Mouse (Mus musculus) thymus, postnatal 10 days (tissue): ENCODE measurements around the gene Sfta2.
A peak's percentile ranks its signal among the peaks of the same experiment; 100 is the strongest.

Source experiments
- DNase-seq, 2 experiments: peaks; one replicate each; pipeline ENCODE4 v3.0.0; 2021; ENCODE audit warnings: low spot score in 2 of 2

Gene Sfta2

GRCm38 (mm10) chr17:35601249-35601648 lies at the start of gene Sfta2:
TSS of gene Sfta2 (plus strand) at chr17:35601549.
- no peak for DNase-seq

- no peak for DNase-seq
These were observed 49.4 kb upstream of the Sfta2 start, which contains the start of gene Cdsn for GRCm38 (mm10) chr17:35551881-35552414. TSS of gene Cdsn (plus strand) at chr17:35552128.

- DNase-seq, result no peak
These were observed 47.0 kb upstream of the Sfta2 start for GRCm38 (mm10) chr17:35554321-35554720.

- no peak for DNase-seq
These were observed 46.5 kb upstream of the Sfta2 start for GRCm38 (mm10) chr17:35554761-35555397.

GRCm38 (mm10) chr17:35556186-35556765 lies 45.1 kb upstream of the Sfta2 start:
- DNase-seq, result no peak

GRCm38 (mm10) chr17:35556812-35557211 lies 44.5 kb upstream of the Sfta2 start:
- peak; percentile 43 to 63 for DNase-seq

- no peak for DNase-seq
These were observed 44.0 kb upstream of the Sfta2 start for GRCm38 (mm10) chr17:35557351-35557750.

GRCm38 (mm10) chr17:35558216-35558615 lies 43.1 kb upstream of the Sfta2 start:
- no peak for DNase-seq

GRCm38 (mm10) chr17:35567150-35567549 lies 34.2 kb upstream of the Sfta2 start, which contains the start of gene 2300002M23Rik:
TSS of gene 2300002M23Rik (plus strand) at chr17:35567450.
- no peak for DNase-seq

- DNase-seq, result no peak
These were observed 33.6 kb upstream of the Sfta2 start for GRCm38 (mm10) chr17:35567767-35568166.

GRCm38 (mm10) chr17:35569091-35569944 lies 32.0 kb upstream of the Sfta2 start:
- peak in 1 of 2 experiments; percentile 20 for DNase-seq

GRCm38 (mm10) chr17:35570836-35571235 lies 30.5 kb upstream of the Sfta2 start:
- no peak for DNase-seq

- no peak for DNase-seq
These were observed 29.9 kb upstream of the Sfta2 start for GRCm38 (mm10) chr17:35571477-35571876.

GRCm38 (mm10) chr17:35578211-35578610 lies 23.1 kb upstream of the Sfta2 start:
- peak; percentile 55 to 90 for DNase-seq

GRCm38 (mm10) chr17:35582900-35583299 lies 18.4 kb upstream of the Sfta2 start:
- DNase-seq, result peak in 1 of 2 experiments; percentile 40

- peak; percentile 56 to 85 for DNase-seq
These were observed 16.9 kb upstream of the Sfta2 start for GRCm38 (mm10) chr17:35584330-35584937.

- DNase-seq, result no peak
These were observed 14.1 kb upstream of the Sfta2 start for GRCm38 (mm10) chr17:35587291-35587690.

GRCm38 (mm10) chr17:35588387-35588786 lies 13.0 kb upstream of the Sfta2 start:
- no peak for DNase-seq

GRCm38 (mm10) chr17:35590410-35591218 lies 10.7 kb upstream of the Sfta2 start:
- peak; percentile 22 to 74 for DNase-seq

GRCm38 (mm10) chr17:35591219-35591578 lies 10.2 kb upstream of the Sfta2 start:
- no peak for DNase-seq

GRCm38 (mm10) chr17:35591731-35592130 lies 9.6 kb upstream of the Sfta2 start:
- DNase-seq, result no peak
